Mouse (Mus musculus): ENCODE results near the gene Rpl3l. TPM values are rescaled to one million over a fixed set of nuclear protein-coding genes. Genes with fewer than 3 reads are reported as not detected.

The Rpl3l gene
- polyA plus RNA-seq (2014; fragmentation: Illumina TruSeq; extraction: RNeasy Lipid Tissue Mini Kit (QIAGEN cat#74804); ENCODE audit: low read depth, low replicate concordance): 333 TPM

GRCm38 (mm10) chr17:24727618-24728017, at the start of gene Rpl3l:
Gene Rpl3l, plus strand, starts transcription at chr17:24727820.

GRCm38 (mm10) chr17:24689251-24690081, 38.2 kb upstream of the Rpl3l start, which contains the start of gene Syngr3:
Gene Syngr3, minus strand, starts transcription at chr17:24689955.

GRCm38 (mm10) chr17:24696011-24696697, 31.5 kb upstream of the Rpl3l start, which contains the start of the genes Gfer and Noxo1:
Gene Gfer, minus strand, starts transcription at chr17:24696156.
Gene Noxo1, plus strand, starts transcription at chr17:24696234.

GRCm38 (mm10) chr17:24706982-24707800, 20.4 kb upstream of the Rpl3l start, which contains the start of gene Tbl3:
Gene Tbl3, minus strand, starts transcription at chr17:24707660.

GRCm38 (mm10) chr17:24717943-24718342, 9.7 kb upstream of the Rpl3l start, which contains the start of the genes Rnf151 and Rps2:
Gene Rnf151, minus strand, starts transcription at chr17:24718063.
Gene Rps2, plus strand, starts transcription at chr17:24718116.

GRCm38 (mm10) chr17:24724184-24724583, 3.4 kb upstream of the Rpl3l start, which contains the start of gene Ndufb10:
Gene Ndufb10, minus strand, starts transcription at chr17:24724478.

GRCm38 (mm10) chr17:24736330-24737051, 8.9 kb downstream of the Rpl3l start, which contains the start of gene Msrb1:
Gene Msrb1, plus strand, starts transcription at chr17:24736642.

GRCm38 (mm10) chr17:24752415-24753394, 25.1 kb downstream of the Rpl3l start, which contains the start of gene Hs3st6:
Gene Hs3st6, plus strand, starts transcription at chr17:24752988.

Other genes with a start within 250 kb of the Rpl3l start
- 11.6 TPM for gene Mlst8, start 248.7 kb upstream of the Rpl3l start, polyA plus RNA-seq (2014; fragmentation: Illumina TruSeq; extraction: RNeasy Lipid Tissue Mini Kit (QIAGEN cat#74804); ENCODE audit: low read depth, low replicate concordance)
- gene Caskin1, start 239.2 kb upstream of the Rpl3l start, polyA plus RNA-seq (2014; fragmentation: Illumina TruSeq; extraction: RNeasy Lipid Tissue Mini Kit (QIAGEN cat#74804); ENCODE audit: low read depth, low replicate concordance): 0.47 TPM
- 63.9 TPM for gene Traf7, start 199.9 kb upstream of the Rpl3l start, polyA plus RNA-seq (2014; fragmentation: Illumina TruSeq; extraction: RNeasy Lipid Tissue Mini Kit (QIAGEN cat#74804); ENCODE audit: low read depth, low replicate concordance)
- gene Rab26, start 193.6 kb upstream of the Rpl3l start, polyA plus RNA-seq (2014; fragmentation: Illumina TruSeq; extraction: RNeasy Lipid Tissue Mini Kit (QIAGEN cat#74804); ENCODE audit: low read depth, low replicate concordance): not detected
- gene Pkd1, start 178.0 kb upstream of the Rpl3l start, polyA plus RNA-seq (2014; fragmentation: Illumina TruSeq; extraction: RNeasy Lipid Tissue Mini Kit (QIAGEN cat#74804); ENCODE audit: low read depth, low replicate concordance): 35.8 TPM
- gene Tsc2, start 95.2 kb upstream of the Rpl3l start, polyA plus RNA-seq (2014; fragmentation: Illumina TruSeq; extraction: RNeasy Lipid Tissue Mini Kit (QIAGEN cat#74804); ENCODE audit: low read depth, low replicate concordance): 99.7 TPM
- 6.4 TPM for gene Nthl1, start 95.1 kb upstream of the Rpl3l start, polyA plus RNA-seq (2014; fragmentation: Illumina TruSeq; extraction: RNeasy Lipid Tissue Mini Kit (QIAGEN cat#74804); ENCODE audit: low read depth, low replicate concordance)
- 115 TPM for gene Slc9a3r2, start 77.5 kb upstream of the Rpl3l start, polyA plus RNA-seq (2014; fragmentation: Illumina TruSeq; extraction: RNeasy Lipid Tissue Mini Kit (QIAGEN cat#74804); ENCODE audit: low read depth, low replicate concordance)
- gene Npw, start 69.4 kb upstream of the Rpl3l start, polyA plus RNA-seq (2014; fragmentation: Illumina TruSeq; extraction: RNeasy Lipid Tissue Mini Kit (QIAGEN cat#74804); ENCODE audit: low read depth, low replicate concordance): not detected
- 18.8 TPM for gene Zfp598, start 58.1 kb upstream of the Rpl3l start, polyA plus RNA-seq (2014; fragmentation: Illumina TruSeq; extraction: RNeasy Lipid Tissue Mini Kit (QIAGEN cat#74804); ENCODE audit: low read depth, low replicate concordance)
- 0.31 TPM for gene Syngr3, start 37.9 kb upstream of the Rpl3l start, polyA plus RNA-seq (2014; fragmentation: Illumina TruSeq; extraction: RNeasy Lipid Tissue Mini Kit (QIAGEN cat#74804); ENCODE audit: low read depth, low replicate concordance)
- gene Gfer, start 31.7 kb upstream of the Rpl3l start, polyA plus RNA-seq (2014; fragmentation: Illumina TruSeq; extraction: RNeasy Lipid Tissue Mini Kit (QIAGEN cat#74804); ENCODE audit: low read depth, low replicate concordance): 18.9 TPM
- 1.2 TPM for gene Noxo1, start 31.6 kb upstream of the Rpl3l start, polyA plus RNA-seq (2014; fragmentation: Illumina TruSeq; extraction: RNeasy Lipid Tissue Mini Kit (QIAGEN cat#74804); ENCODE audit: low read depth, low replicate concordance)
- 18.8 TPM for gene Tbl3, start 20.2 kb upstream of the Rpl3l start, polyA plus RNA-seq (2014; fragmentation: Illumina TruSeq; extraction: RNeasy Lipid Tissue Mini Kit (QIAGEN cat#74804); ENCODE audit: low read depth, low replicate concordance)
- gene Rnf151, start 9.8 kb upstream of the Rpl3l start, polyA plus RNA-seq (2014; fragmentation: Illumina TruSeq; extraction: RNeasy Lipid Tissue Mini Kit (QIAGEN cat#74804); ENCODE audit: low read depth, low replicate concordance): not detected
- 1,388 TPM for gene Rps2, start 9.7 kb upstream of the Rpl3l start, polyA plus RNA-seq (2014; fragmentation: Illumina TruSeq; extraction: RNeasy Lipid Tissue Mini Kit (QIAGEN cat#74804); ENCODE audit: low read depth, low replicate concordance)
- gene Ndufb10, start 3.3 kb upstream of the Rpl3l start, polyA plus RNA-seq (2014; fragmentation: Illumina TruSeq; extraction: RNeasy Lipid Tissue Mini Kit (QIAGEN cat#74804); ENCODE audit: low read depth, low replicate concordance): 1,266 TPM
- gene Msrb1, start 8.8 kb downstream of the Rpl3l start, polyA plus RNA-seq (2014; fragmentation: Illumina TruSeq; extraction: RNeasy Lipid Tissue Mini Kit (QIAGEN cat#74804); ENCODE audit: low read depth, low replicate concordance): 139 TPM
- gene Hs3st6, start 25.2 kb downstream of the Rpl3l start, polyA plus RNA-seq (2014; fragmentation: Illumina TruSeq; extraction: RNeasy Lipid Tissue Mini Kit (QIAGEN cat#74804); ENCODE audit: low read depth, low replicate concordance): not detected
- 0.26 TPM for gene Meiob, start 76.5 kb downstream of the Rpl3l start, polyA plus RNA-seq (2014; fragmentation: Illumina TruSeq; extraction: RNeasy Lipid Tissue Mini Kit (QIAGEN cat#74804); ENCODE audit: low read depth, low replicate concordance)
- 79.8 TPM for gene Hagh, start 112.3 kb downstream of the Rpl3l start, polyA plus RNA-seq (2014; fragmentation: Illumina TruSeq; extraction: RNeasy Lipid Tissue Mini Kit (QIAGEN cat#74804); ENCODE audit: low read depth, low replicate concordance)
- gene Fahd1, start 122.5 kb downstream of the Rpl3l start, polyA plus RNA-seq (2014; fragmentation: Illumina TruSeq; extraction: RNeasy Lipid Tissue Mini Kit (QIAGEN cat#74804); ENCODE audit: low read depth, low replicate concordance): 77.3 TPM
- 8.5 TPM for gene Igfals, start 138.2 kb downstream of the Rpl3l start, polyA plus RNA-seq (2014; fragmentation: Illumina TruSeq; extraction: RNeasy Lipid Tissue Mini Kit (QIAGEN cat#74804); ENCODE audit: low read depth, low replicate concordance)
- 22.1 TPM for gene Nubp2, start 158.5 kb downstream of the Rpl3l start, polyA plus RNA-seq (2014; fragmentation: Illumina TruSeq; extraction: RNeasy Lipid Tissue Mini Kit (QIAGEN cat#74804); ENCODE audit: low read depth, low replicate concordance)
- 35.8 TPM for gene Spsb3, start 158.8 kb downstream of the Rpl3l start, polyA plus RNA-seq (2014; fragmentation: Illumina TruSeq; extraction: RNeasy Lipid Tissue Mini Kit (QIAGEN cat#74804); ENCODE audit: low read depth, low replicate concordance)
- 15.4 TPM for gene Eme2, start 167.3 kb downstream of the Rpl3l start, polyA plus RNA-seq (2014; fragmentation: Illumina TruSeq; extraction: RNeasy Lipid Tissue Mini Kit (QIAGEN cat#74804); ENCODE audit: low read depth, low replicate concordance)
- gene Mrps34, start 167.3 kb downstream of the Rpl3l start, polyA plus RNA-seq (2014; fragmentation: Illumina TruSeq; extraction: RNeasy Lipid Tissue Mini Kit (QIAGEN cat#74804); ENCODE audit: low read depth, low replicate concordance): 86.1 TPM
- 30.4 TPM for gene Nme3, start 168.7 kb downstream of the Rpl3l start, polyA plus RNA-seq (2014; fragmentation: Illumina TruSeq; extraction: RNeasy Lipid Tissue Mini Kit (QIAGEN cat#74804); ENCODE audit: low read depth, low replicate concordance)
- 67.2 TPM for gene Mapk8ip3, start 209.2 kb downstream of the Rpl3l start, polyA plus RNA-seq (2014; fragmentation: Illumina TruSeq; extraction: RNeasy Lipid Tissue Mini Kit (QIAGEN cat#74804); ENCODE audit: low read depth, low replicate concordance)
- gene Jpt2, start 232.9 kb downstream of the Rpl3l start, polyA plus RNA-seq (2014; fragmentation: Illumina TruSeq; extraction: RNeasy Lipid Tissue Mini Kit (QIAGEN cat#74804); ENCODE audit: low read depth, low replicate concordance): 6.5 TPM